Mouse (Mus musculus) gastrocnemius, adult 8-10 months (tissue): ENCODE results near the gene Vmn2r99. TPM values are rescaled to one million over a fixed set of nuclear protein-coding genes. Genes with fewer than 3 reads are reported as not detected.

ENCODE experiments used
- DNase-seq, 2 experiments: peaks; one replicate each; pipeline ENCODE4 v3.0.0; 2022; ENCODE audit warnings: low spot score in 2 of 2
- total RNA-seq, 4 experiments: library from RNA; stranded (reverse); gene quantifications; 2 replicates each; pipeline ENCODE4 v1.2.4; 2022

Gene Vmn2r99
- not detected for total RNA-seq

DNA sequence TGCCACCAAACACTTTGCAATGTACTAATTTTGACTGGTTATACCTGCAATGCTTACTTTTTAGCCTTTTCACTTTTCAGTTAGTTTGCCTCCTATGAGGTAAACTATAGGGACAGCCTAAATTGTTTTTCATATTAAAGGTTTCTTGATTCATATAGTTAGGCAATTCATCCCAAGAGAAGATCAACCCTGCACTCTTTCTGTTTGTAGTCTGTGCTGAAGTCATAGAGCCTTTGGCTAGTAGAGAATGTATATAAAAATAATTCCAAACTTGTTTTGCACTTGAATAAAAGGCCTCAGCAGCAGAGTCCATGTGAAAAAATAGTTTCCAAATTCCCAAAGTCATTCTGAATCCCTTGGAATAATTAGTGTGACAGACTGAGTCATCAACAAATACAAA, at the start of gene Vmn2r99:
Gene Vmn2r99 (plus strand): TSS at position 301 of the 400 bp plus-strand sequence.
- no peak for DNase-seq

DNA sequence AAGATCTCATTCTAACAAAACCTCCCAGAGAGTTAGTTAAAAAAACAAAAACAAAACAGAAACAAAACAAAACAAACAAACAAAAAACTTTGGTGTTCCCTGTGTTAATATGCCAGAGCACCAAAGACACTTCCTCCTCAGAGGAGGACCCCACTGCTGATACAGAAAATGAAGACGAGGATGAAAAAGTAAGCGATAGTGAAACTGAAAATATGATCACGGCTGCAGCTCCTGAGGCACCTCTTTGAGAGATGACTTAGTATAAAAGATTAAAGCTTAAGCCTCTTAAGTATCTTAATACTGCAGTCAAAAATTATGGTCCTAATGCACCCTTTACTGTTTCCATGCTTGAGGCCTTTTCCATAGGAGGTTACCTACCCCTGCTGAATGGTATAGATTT, 75.9 kb downstream of the Vmn2r99 start:
- DNase-seq = no peak

DNA sequence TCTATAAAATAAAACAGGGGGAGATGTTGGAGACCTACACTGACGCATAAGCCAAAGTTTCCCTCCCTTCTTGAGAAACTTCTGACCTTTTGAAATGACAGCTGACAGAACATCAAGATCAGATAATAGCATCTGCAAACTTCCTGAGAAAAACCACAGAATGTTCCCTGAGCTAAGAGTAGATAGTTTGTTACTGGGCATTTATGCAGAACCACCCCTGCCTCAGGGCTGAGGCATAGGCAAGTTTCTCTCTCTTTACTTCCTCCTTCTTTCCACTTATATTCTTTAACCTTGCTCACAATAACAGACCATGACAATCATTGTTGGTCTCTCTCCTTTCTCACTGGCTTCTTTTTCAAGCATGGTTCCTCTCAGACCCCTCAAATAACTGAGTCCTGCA, 83.2 kb downstream of the Vmn2r99 start:
- no peak for DNase-seq

Other genes with a start within 250 kb of the Vmn2r99 start
- gene Vmn2r100, start 142.8 kb downstream of the Vmn2r99 start, total RNA-seq = not detected
- gene Vmn2r101, start 215.3 kb downstream of the Vmn2r99 start, total RNA-seq = not detected